Mouse (Mus musculus) heart, postnatal 0 days (tissue): ENCODE results near the gene Rab21. TPM values are rescaled to one million over a fixed set of nuclear protein-coding genes. Genes with fewer than 3 reads are reported as not detected.

Source experiments
- ATAC-seq: fragments of 200-750 bp; cut with Nextera tagmentation; 2 replicates; pipeline ENCODE4 v1.8.0; 2017; ENCODE audit warnings: low read depth, moderate number of reproducible peaks, moderate library complexity; ENCODE audit not compliant: insufficient read depth
- DNase-seq: peaks from one replicate; pipeline ENCODE4 v3.0.0-alpha.2; 2016; ENCODE audit warnings: low spot score
- H3K27ac ChIP-seq: fragments of 300-500 bp; sonication (generic); 2 replicates; pipeline ENCODE4 v1.5.1; 2014; ENCODE audit warnings: low read depth, mild to moderate bottlenecking
- H3K27me3 ChIP-seq: fragments of 300-500 bp; sonication (generic); 2 replicates; pipeline ENCODE4 v1.6.1; 2014; ENCODE audit warnings: low read length, mixed read lengths; ENCODE audit not compliant: control insufficient read depth, insufficient read depth
- H3K36me3 ChIP-seq: fragments of 300-500 bp; sonication (generic); replicated peaks from 2 replicates; pipeline ENCODE4 v1.6.1; 2014; ENCODE audit warnings: low read length, mixed read lengths; ENCODE audit not compliant: control insufficient read depth, insufficient read depth
- H3K4me1 ChIP-seq: fragments of 300-500 bp; sonication (generic); 2 replicates; pipeline ENCODE4 v1.6.1; 2014; ENCODE audit warnings: antibody characterized with exemption; ENCODE audit not compliant: control insufficient read depth, insufficient read depth
- H3K4me2 ChIP-seq: fragments of 300-500 bp; sonication (generic); 2 replicates; pipeline ENCODE4 v1.6.1; 2014; ENCODE audit warnings: low read depth, mild to moderate bottlenecking, low read length, moderate library complexity
- H3K4me3 ChIP-seq: fragments of 300-500 bp; sonication (generic); 2 replicates; pipeline ENCODE4 v1.5.1; 2014; ENCODE audit warnings: low read depth, low read length
- H3K9ac ChIP-seq: fragments of 300-500 bp; sonication (generic); replicated peaks from 2 replicates; pipeline ENCODE4 v1.6.1; 2014; ENCODE audit warnings: low read depth, low read length, mixed read lengths
- H3K9me3 ChIP-seq: fragments of 300-500 bp; sonication (generic); replicated peaks from 2 replicates; pipeline ENCODE4 v1.6.1; 2016; ENCODE audit warnings: low read length; ENCODE audit not compliant: control insufficient read depth
- CTCF ChIP-seq: IDR thresholded peaks from 2 replicates; pipeline ENCODE4 v1.5.1; 2016; ENCODE audit warnings: antibody characterized with exemption, control low read depth, low read depth
- EP300 ChIP-seq: IDR thresholded peaks from 2 replicates; pipeline ENCODE4 v1.6.1; 2016; ENCODE audit warnings: antibody characterized with exemption, low read depth
- WGBS: fragments of 180-500 bp; shearing (Covaris S2); extraction: QIAGEN DNeasy Blood & Tissue Kit; methylation state at CpG from one replicate; pipeline ENCODE4 v1.1.7; 2014; 5-methylcytosine and 5-hydroxymethylcytosine counted together
- polyA plus RNA-seq: library from polyadenylated mRNA; unstranded; fragments of >200 nt; fragmentation: Nextera tagmentation; extraction: Ambion mirVana; gene quantifications from 2 replicates; pipeline ENCODE4 v1.2.1, GENCODE M21; 2015
- total RNA-seq: library from RNA; depleted of rRNA; stranded (reverse); fragments of >200 nt; gene quantifications from 2 replicates; pipeline ENCODE4 v1.2.3, GENCODE M21; 2014; ENCODE audit warnings: low replicate concordance

Rab21 gene
- total and polyA plus RNA-seq, 2 experiments from 2014 or later = 7.7 to 45.2 TPM

GRCm38 (mm10) chr10:115256162-115256561 lies 59.2 kb downstream of the Rab21 start:
- Histone ChIP-seq H3K4me2 (no peak overlapping the region), H3K27ac (no peak overlapping the region), H3K4me1 (no peaks in the 10 kb centered on the region), H3K9ac (no peak overlapping the region), H3K27me3 (no peaks in the 10 kb centered on the region), H3K36me3 (no peaks in the 10 kb centered on the region), H3K9me3 (0 out of 2 replicates have a peak, but pooled peaks cover 6% of the 10 kb centered on the region), H3K4me3 (no peak overlapping the region)
- ATAC-seq (no peak), DNase-seq (no peak)
- TF ChIP-seq EP300 = no peak
- TF ChIP-seq CTCF = no peak
- 79% methylated on average over 5 of the region's 5 CpGs for WGBS

DNA sequence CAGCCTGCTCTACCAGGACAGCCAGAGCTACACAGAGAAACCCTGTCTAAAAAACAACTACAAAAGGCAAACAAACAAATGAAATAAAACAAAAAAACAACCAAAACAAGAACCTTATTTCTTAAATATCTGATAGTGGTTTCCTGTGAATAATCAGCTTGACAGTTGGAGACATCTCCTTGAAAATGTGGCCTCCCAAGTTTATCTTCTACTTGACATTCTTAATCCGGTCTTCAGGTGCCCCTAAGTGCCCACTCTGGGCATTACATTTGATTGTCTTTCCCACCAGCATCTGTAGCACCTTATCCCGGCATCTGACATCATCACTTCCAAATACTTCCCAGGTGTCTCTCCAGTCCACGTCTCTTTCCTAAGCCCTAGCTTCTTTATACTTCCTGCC lies 61.9 kb downstream of the Rab21 start:
- peaks cover 8% of the 10 kb centered on the region; the same call in 1 of the 2 replicates for H3K4me1 ChIP-seq
- no peak overlapping the region for H3K27ac ChIP-seq
- H3K27me3 ChIP-seq = no peaks in the 10 kb centered on the region
- TF ChIP-seq CTCF = no peak
- no peak for TF ChIP-seq EP300
- H3K9ac ChIP-seq = no peak overlapping the region
- WGBS = 65% methylated on average over 3 of the region's 3 CpGs
- no peaks in the 10 kb centered on the region for H3K9me3 ChIP-seq
- no peaks in the 10 kb centered on the region for H3K36me3 ChIP-seq
- H3K4me2 ChIP-seq = no peak overlapping the region
- ATAC-seq (no peak), DNase-seq (no peak)
- H3K4me3 ChIP-seq = no peak overlapping the region

DNA sequence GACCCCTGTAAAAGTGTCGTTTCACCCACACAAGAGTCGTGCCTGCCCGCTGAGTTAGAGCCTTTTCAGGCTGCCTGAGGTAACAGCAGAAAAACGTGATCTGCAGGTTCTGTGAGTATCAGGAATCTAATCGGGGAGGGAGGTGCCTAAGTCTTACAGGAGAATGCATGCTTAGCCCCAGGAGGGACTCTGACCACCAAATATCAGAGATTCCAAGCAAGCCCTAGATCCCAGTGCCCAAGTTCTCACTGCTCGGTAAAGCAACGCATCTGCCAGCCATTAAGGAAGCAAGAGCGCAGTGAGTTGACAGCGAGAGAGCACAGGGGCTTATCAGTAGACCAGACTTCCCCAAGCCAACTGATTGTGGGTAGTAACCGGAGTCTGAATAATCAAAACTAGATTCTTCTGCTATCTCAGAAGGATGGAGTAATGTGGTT lies 63.1 kb downstream of the Rab21 start:
- TF ChIP-seq EP300 (no peak), CTCF (no peak)
- ATAC-seq = no peak
- 1% methylated on average over 10 of the region's 10 CpGs for WGBS
- H3K27me3 ChIP-seq = no peaks in the 10 kb centered on the region
- DNase-seq = peak; percentile 42
- no peaks in the 10 kb centered on the region for H3K9me3 ChIP-seq
- peak overlapping the region; percentile 81 for H3K27ac ChIP-seq
- H3K4me1 ChIP-seq = peaks cover 8% of the 10 kb centered on the region; the same call in 1 of the 2 replicates
- peak overlapping the region; percentile 86 for H3K4me2 ChIP-seq
- H3K9ac ChIP-seq = peak overlapping the region; percentile 70
- H3K4me3 ChIP-seq = peak overlapping the region; percentile 90
- H3K36me3 ChIP-seq = no peaks in the 10 kb centered on the region

DNA sequence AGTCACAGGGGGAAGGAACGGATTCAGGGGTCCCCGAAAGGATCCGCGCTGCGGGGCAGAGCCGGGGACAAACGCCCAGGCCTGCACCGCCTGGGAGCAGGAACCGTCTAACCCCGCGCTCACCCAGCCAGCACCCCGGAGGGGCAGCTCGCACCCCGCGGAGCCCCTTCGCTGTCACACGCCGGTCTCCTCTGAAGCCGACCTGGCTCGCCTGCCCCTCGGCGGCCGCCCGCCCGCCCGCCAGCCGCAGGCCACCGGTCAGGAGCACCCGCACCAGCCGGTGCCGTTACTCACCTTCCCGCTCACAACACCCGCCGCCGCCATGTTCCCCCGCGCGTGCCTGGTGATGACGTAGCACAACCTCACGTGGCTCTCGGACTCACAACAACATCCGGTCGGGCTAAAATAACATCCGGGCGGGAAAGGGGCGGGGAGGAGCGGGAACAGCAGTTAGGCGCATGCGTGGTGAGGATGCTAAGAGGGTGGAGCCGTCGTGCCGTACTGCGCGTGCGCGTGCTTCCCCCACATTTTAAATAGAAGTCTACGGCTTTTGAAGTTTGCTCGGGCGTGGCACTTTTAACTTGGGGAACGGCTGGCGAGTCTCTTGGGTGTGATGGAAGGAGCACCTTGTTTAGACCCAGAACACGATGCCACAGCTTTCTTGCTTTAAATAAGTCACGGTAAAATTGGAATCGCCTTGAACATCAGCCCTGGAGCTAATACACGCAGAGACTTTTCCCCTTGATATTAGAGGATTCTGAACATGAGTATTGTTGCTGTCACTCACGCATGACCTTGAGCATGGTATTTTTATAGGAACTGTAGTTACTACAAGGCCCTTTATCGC lies 64.1 kb downstream of the Rab21 start, which contains the start of gene Tbc1d15:
TSS of gene Tbc1d15 (minus strand) at position 380 of the 847 bp plus-strand sequence.
- Histone ChIP-seq H3K9ac (peak within 1 kb of the TSS; percentile 88), H3K9me3 (no peaks in the 10 kb centered on the region), H3K4me2 (peak within 1 kb of the TSS; percentile 86), H3K4me3 (peak within 1 kb of the TSS; percentile 90), H3K27me3 (no peaks in the 10 kb centered on the region), H3K36me3 (no peaks in the 10 kb centered on the region), H3K27ac (peak within 1 kb of the TSS; percentile 81), H3K4me1 (peaks cover 8% of the 10 kb centered on the region; the same call in 1 of the 2 replicates)
- TF ChIP-seq EP300 (peak; percentile 72), CTCF (no peak)
- ATAC-seq (peak; percentile 98), DNase-seq (peak; percentile 99)
- WGBS = under 1% methylated on average over 66 of the region's 67 CpGs

DNA sequence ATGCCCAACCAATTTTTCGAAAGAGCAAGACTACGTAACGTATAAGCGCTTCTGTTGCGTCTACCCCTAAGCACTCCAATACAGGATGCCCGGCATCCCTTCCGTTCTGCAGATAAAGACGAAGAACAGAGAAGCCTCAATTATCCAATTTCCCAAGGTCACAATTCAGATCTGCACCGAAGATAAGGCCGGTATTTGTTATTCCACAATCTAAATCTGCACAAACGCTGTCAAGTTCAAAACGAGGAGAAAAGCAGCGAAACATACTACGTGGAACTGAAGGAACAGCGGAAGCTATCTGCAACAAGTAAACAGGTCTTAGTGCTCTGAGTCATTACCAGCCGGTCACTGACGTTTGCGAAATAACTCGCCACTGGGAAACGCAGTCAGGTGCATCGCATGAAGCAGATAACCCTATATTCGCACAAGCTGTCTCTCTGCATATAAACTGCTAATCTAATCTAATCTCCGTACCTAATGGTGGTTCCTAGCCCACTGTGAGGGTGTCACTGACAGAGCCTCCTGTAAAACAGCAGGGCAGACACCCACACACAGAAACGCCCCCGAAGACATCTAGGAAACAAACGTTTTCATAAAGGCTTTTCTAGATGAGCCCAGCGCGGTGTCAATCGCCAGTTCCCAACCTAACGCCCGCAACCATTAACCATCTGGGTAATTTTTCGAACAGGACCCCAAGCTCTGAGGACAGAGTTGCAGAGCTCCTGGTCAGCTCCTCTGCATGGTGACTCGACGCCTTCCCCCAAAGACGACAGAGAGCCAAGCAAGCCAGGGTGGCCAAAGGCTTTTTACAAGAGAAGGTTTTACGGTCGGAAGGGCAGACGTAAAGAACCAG lies 64.9 kb downstream of the Rab21 start:
- TF ChIP-seq EP300 (no peak), CTCF (no peak)
- no peaks in the 10 kb centered on the region for H3K9me3 ChIP-seq
- DNase-seq = peak; percentile 39
- WGBS = 21% methylated on average over 33 of the region's 38 CpGs
- peak overlapping the region; percentile 90 for H3K4me3 ChIP-seq
- no peaks in the 10 kb centered on the region for H3K27me3 ChIP-seq
- H3K4me2 ChIP-seq = peak overlapping the region; percentile 86
- peak overlapping the region; percentile 88 for H3K9ac ChIP-seq
- H3K36me3 ChIP-seq = no peaks in the 10 kb centered on the region
- H3K27ac ChIP-seq = peak overlapping the region; percentile 77
- ATAC-seq = 0 out of 2 replicates have a peak, but pooled peaks have one; percentile 9
- H3K4me1 ChIP-seq = peaks cover 8% of the 10 kb centered on the region; the same call in 1 of the 2 replicates
